Mouse (Mus musculus) T-helper 17 cell (primary cell): Measurements from ENCODE around the gene Tcp11l2.

Experiments used
- in situ Hi-C, 2 experiments: fragments of 300-600 bp; cut with MboI, MseI; formaldehyde crosslinking; loops; 1 replicate in 1 of 2; 2 replicates in 1 of 2; pipeline ENCODE4 v1.15.1; 2025; ENCODE audit warnings: high pct_unique_total_duplicates in 2 of 2

Tcp11l2 gene

GRCm38 (mm10) chr10:84576395-84577070, at the start of gene Tcp11l2:
TSS of gene Tcp11l2 (plus strand) at chr10:84576626.
- in situ Hi-C loops: loop anchor here in 1 of 2 experiments (5.0 kb wide), 1 partner anchor 51 kb away; no protein-coding TSS in a partner anchor

- in situ Hi-C loops: loop anchor here in 1 of 2 experiments (10.0 kb wide), 1 partner anchor 68 kb away; no protein-coding TSS in a partner anchor
These were observed 49.4 kb upstream of the Tcp11l2 start for GRCm38 (mm10) chr10:84527070-84527469.

GRCm38 (mm10) chr10:84527631-84528030, 48.8 kb upstream of the Tcp11l2 start:
- in situ Hi-C loops: loop anchor here in 1 of 2 experiments (10.0 kb wide), 1 partner anchor 67 kb away; no protein-coding TSS in a partner anchor

GRCm38 (mm10) chr10:84530388-84530787, 46.0 kb upstream of the Tcp11l2 start:
- in situ Hi-C loops: no loop called here

GRCm38 (mm10) chr10:84531576-84531975, 44.9 kb upstream of the Tcp11l2 start:
- in situ Hi-C loops: no loop called here

- in situ Hi-C loops: no loop called here
These were observed 44.1 kb upstream of the Tcp11l2 start for GRCm38 (mm10) chr10:84532191-84532889.

- in situ Hi-C loops: no loop called here
These were observed 43.2 kb upstream of the Tcp11l2 start for GRCm38 (mm10) chr10:84532911-84533882.

GRCm38 (mm10) chr10:84533912-84534671, 42.3 kb upstream of the Tcp11l2 start, which contains the start of gene Ckap4:
TSS of gene Ckap4 (minus strand) at chr10:84534062.
- in situ Hi-C loops: no loop called here

- in situ Hi-C loops: no loop called here
These were observed 41.0 kb upstream of the Tcp11l2 start for GRCm38 (mm10) chr10:84535458-84535857.

GRCm38 (mm10) chr10:84535859-84536258, 40.6 kb upstream of the Tcp11l2 start:
- in situ Hi-C loops: no loop called here

- in situ Hi-C loops: no loop called here
These were observed 36.8 kb upstream of the Tcp11l2 start for GRCm38 (mm10) chr10:84539651-84540050.

GRCm38 (mm10) chr10:84542802-84543658, 33.4 kb upstream of the Tcp11l2 start:
- in situ Hi-C loops: no loop called here

GRCm38 (mm10) chr10:84544841-84545610, 31.4 kb upstream of the Tcp11l2 start:
- in situ Hi-C loops: no loop called here

- in situ Hi-C loops: no loop called here
These were observed 27.1 kb upstream of the Tcp11l2 start for GRCm38 (mm10) chr10:84549146-84549919.

GRCm38 (mm10) chr10:84549920-84550293, 26.5 kb upstream of the Tcp11l2 start:
- in situ Hi-C loops: no loop called here

GRCm38 (mm10) chr10:84551846-84552245, 24.6 kb upstream of the Tcp11l2 start:
- in situ Hi-C loops: no loop called here

- in situ Hi-C loops: no loop called here
These were observed 23.9 kb upstream of the Tcp11l2 start for GRCm38 (mm10) chr10:84552477-84552876.

- in situ Hi-C loops: no loop called here
These were observed 22.0 kb upstream of the Tcp11l2 start for GRCm38 (mm10) chr10:84554291-84555009.
